Mouse (Mus musculus) spleen, adult 18-20 months (tissue): ENCODE measurements around the gene Dcun1d4.

Source experiments
- DNase-seq, 2 experiments: peaks; one replicate each; pipeline ENCODE4 v3.0.0; 2022; ENCODE audit warnings: mixed read lengths in 2 of 2

Dcun1d4 gene

DNA sequence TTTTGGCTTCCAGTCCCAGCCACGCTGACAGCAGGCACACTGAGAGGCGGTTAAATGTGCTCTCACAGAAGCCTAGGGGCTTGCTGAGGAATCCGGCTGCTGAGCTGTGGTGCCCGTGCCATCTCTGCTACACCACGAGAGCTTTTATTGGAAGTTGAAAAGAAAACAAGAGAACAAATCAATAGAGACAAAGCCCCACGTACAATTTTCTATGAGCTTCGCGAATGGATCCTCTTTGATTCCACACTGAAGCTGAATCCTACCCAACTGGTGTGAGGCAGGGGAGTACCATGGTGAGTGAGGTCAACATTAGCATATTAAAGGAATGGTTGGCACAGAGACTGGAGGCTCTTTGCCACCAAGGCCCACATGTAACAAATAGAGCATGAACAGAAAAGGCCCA is 120.6 kb downstream of the Dcun1d4 start:
- DNase-seq: no peak

DNA sequence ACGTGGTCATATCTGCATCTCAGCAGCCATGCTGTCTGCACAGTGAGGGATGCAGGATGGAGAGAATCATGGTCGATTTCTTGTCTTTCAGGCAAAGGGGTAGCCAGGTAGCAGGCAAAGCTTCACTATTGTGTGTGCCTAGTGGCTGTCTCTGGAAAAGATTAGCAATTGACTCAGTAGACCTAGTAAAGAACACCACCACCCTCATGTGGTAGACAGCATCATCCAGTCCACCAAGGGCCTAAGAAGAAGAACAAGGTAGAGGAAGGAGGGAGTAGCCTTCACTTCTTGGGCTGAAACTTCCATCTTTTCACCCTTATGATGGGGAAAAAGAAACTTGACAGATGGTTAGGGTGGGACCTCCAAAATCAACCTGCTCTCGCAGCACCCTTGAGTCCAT is 122.1 kb downstream of the Dcun1d4 start:
- DNase-seq: no peak

DNA sequence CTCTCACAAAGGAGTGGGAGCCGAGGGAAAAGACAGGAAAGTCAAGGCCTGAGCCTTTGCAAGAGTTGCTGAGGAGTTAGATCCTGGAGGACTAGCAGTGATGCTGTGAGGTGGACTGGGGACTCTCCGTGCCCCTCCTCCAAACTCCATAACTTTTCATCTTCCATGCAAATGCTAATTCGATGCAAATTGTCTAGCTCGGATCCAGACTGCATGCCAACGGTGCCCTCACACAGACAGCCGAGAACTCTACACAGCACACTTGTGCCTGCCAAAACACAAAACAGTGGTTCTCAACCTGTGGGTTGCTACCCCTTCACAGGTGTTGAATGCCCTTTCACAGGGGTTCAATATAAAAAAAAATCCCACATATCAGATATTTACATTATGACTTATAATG is 123.7 kb downstream of the Dcun1d4 start:
- no peak for DNase-seq

DNA sequence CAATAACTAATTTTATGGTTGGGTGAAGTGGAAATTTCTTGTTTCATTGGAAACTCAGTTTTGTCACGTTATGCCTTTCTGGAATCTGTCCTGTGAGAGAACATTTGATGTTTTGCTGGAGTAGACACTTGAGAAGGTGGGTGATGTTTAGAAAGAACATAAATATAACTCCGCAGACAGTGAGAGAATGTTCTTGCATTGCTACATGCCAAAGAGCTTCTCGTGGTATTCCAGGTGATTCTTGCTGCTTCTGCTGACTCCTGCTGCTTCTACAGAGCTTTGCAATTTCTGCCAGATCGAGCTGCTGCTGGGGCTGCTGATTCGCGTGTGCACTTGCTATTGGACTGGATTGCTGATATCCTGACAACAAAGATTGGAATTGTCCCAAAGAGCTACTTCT is 124.2 kb downstream of the Dcun1d4 start:
- DNase-seq: no peak
